Mouse (Mus musculus) megakaryocyte, embryonic 14.5 days (primary cell): Measurements from ENCODE around the gene Rdh5.

Source experiments
- FLI1 ChIP-seq: IDR thresholded peaks from 2 replicates; pipeline ENCODE4 v1.6.1; 2012; ENCODE audit warnings: low read length, inconsistent platforms, mixed read lengths
- GATA1 ChIP-seq: IDR thresholded peaks from 3 replicates; pipeline ENCODE4 v1.6.1; 2012; ENCODE audit warnings: mixed read lengths, low read length, inconsistent platforms, borderline replicate concordance

DNA sequence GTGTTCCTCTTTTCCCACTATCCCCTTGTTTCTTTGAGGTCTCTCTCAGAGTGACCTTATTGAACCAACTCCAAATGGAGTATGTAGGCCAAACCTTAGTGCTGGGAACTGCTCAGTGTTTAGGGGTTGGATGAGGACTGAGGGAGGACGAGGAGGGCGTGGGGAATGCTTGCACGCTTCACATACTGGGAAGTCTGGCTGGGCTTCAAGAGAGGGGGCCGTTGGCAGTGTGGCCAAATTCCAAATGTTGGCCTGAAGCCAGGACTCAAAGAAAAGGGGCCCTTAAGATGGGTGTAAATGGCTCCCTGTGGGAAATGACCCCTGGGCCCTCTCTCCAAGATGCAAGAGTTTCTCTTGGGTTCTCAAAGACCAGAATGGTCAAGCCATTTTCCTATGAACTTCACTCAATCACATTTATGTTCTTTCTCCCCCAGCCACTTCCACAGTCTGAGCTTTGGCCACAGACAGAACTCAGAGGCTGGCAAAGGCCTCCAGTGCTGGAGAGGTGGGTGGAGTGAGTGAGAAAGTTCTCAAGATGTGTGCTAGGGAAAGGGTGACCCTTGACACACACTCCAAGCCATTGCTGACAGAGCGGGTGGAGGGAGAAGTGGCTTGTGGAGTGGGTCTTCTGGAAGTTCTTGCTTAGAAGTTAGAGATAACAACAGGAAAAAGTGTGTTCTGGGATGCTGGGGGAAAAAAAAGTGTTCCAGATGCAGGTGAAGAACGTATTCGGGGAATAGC, 7.1 kb upstream of the Rdh5 start:
- TF ChIP-seq GATA1 (no peak), FLI1 (no peak)
